Mouse (Mus musculus): ENCODE results near the gene Capzb. TPM values are rescaled to one million over a fixed set of nuclear protein-coding genes. Genes with fewer than 3 reads are reported as not detected.

Capzb gene
- total and polyA plus RNA-seq, 3 experiments = 86.4 to 388 (median 160) TPM

DNA sequence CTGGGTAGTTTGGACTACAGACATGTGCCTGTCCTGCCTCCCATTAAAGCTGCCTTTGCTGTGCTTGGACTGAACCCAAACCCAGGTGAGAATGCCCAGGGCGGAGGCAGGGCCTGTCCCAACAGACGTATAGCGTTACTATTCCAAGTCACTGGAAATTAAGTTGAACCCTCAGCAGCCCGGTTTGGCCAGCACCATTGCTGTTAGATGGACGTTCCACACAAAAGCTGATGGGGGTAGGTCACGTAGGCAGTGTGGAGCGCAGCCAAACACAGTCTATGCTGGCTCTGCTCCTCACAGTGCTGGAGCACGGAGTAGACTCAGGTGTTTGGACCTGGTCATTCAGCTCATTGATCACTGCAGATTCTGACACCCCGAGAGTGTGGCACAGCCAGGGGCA is 60.5 kb downstream of the Capzb start:
- Histone ChIP-seq H3K36me3 (replicated peaks in 1 of 2; ENCODE audit: control insufficient read depth in 1 of 2, insufficient read depth in 1 of 2, low read length in 1 of 2) (peaks cover 32 to 96% of the 10 kb centered on the region in 2 experiments), H3K4me2 (ENCODE audit: insufficient read depth, low read depth, poor library complexity, severe bottlenecking) (no peak overlapping the region), H3K79me2 (replicated peaks; ENCODE audit: control insufficient read depth, extremely low read depth, insufficient read depth, poor library complexity, severe bottlenecking) (peaks cover 5% of the 10 kb centered on the region; the same call in 1 of the 2 replicates), H3K4me3 (replicated peaks in 1 of 3; ENCODE audit: low read depth in 2 of 3, low read length in 2 of 3, poor library complexity in 1 of 3) (no peak overlapping the region), H3K27me3 (replicated peaks) (no peaks in the 10 kb centered on the region), H3K9ac (ENCODE audit: insufficient read depth, low read depth) (no peak overlapping the region), H3K27ac (ENCODE audit: insufficient read depth, low read depth) (no peak overlapping the region), H3K4me1 (ENCODE audit: control insufficient read depth in 1 of 2, insufficient read depth in 2 of 2) (peaks cover 12 to 21% of the 10 kb centered on the region in 2 experiments), H3K9me3 (replicated peaks; ENCODE audit: low read length) (no peaks in the 10 kb centered on the region)
- no peak for TF ChIP-seq NELFE (IDR thresholded peaks at IDR 0.05; ENCODE audit: low read depth, low read length)
- TF ChIP-seq MAZ (IDR thresholded peaks at IDR 0.05; ENCODE audit: low read depth, low read length) = no peak
- no peak for TF ChIP-seq MAFK (IDR thresholded peaks at IDR 0.05; ENCODE audit: insufficient replicate concordance, low read length)
- no peak for DNase-seq (ENCODE audit: extremely low read depth)
- in situ Hi-C loops (cut with MboI; ENCODE audit: low pct_ligation_motif_present, low pct_unique_long_range_greater_than_20kb, low sequenced_read_pairs) (loop anchor here (10.0 kb wide), 1 partner anchor 168 kb away; no protein-coding TSS in a partner anchor), dilution Hi-C loops (cut with MboI; ENCODE audit: extremely low pct_ligation_motif_present, extremely low pct_unique_long_range_greater_than_20kb, low sequenced_read_pairs) (no loop called here)

DNA sequence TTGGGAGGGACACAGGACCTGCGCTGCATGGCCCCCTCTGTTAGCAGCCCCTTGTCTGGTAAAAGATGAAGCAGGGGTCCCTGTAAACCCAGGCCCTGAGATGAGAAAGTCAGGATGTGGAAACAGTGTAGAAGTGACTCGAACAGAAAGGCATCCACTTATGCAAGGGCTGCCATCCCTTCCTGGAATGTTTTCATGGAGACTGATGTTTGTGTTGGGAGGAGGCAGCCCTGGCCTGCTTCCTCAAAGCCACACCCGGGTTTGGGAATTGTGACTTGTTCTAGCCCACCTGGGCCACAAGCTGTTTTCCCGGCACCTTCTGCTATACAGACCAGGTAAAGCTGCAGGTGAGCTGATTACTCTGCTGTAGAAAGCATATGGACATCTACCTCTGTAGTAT is 63.4 kb downstream of the Capzb start:
- Histone ChIP-seq H3K27me3 (replicated peaks) (no peaks in the 10 kb centered on the region), H3K79me2 (replicated peaks; ENCODE audit: control insufficient read depth, extremely low read depth, insufficient read depth, poor library complexity, severe bottlenecking) (peaks cover 5% of the 10 kb centered on the region; the same call in 1 of the 2 replicates), H3K9me3 (replicated peaks; ENCODE audit: low read length) (no peaks in the 10 kb centered on the region), H3K4me2 (ENCODE audit: insufficient read depth, low read depth, poor library complexity, severe bottlenecking) (no peak overlapping the region), H3K4me1 (ENCODE audit: control insufficient read depth in 1 of 2, insufficient read depth in 2 of 2) (peaks cover 27 to 42% of the 10 kb centered on the region in 2 experiments), H3K4me3 (replicated peaks in 1 of 3; ENCODE audit: low read depth in 2 of 3, low read length in 2 of 3, poor library complexity in 1 of 3) (no peak overlapping the region), H3K9ac (ENCODE audit: insufficient read depth, low read depth) (no peak overlapping the region), H3K27ac (ENCODE audit: insufficient read depth, low read depth) (no peak overlapping the region), H3K36me3 (replicated peaks in 1 of 2; ENCODE audit: control insufficient read depth in 1 of 2, insufficient read depth in 1 of 2, low read length in 1 of 2) (peaks cover 48 to 92% of the 10 kb centered on the region in 2 experiments)
- in situ Hi-C loops (cut with MboI; ENCODE audit: low pct_ligation_motif_present, low pct_unique_long_range_greater_than_20kb, low sequenced_read_pairs) = loop anchor here (10.0 kb wide), 1 partner anchor 171 kb away; no protein-coding TSS in a partner anchor
- TF ChIP-seq EP300 (IDR thresholded peaks at IDR 0.05; ENCODE audit: low read length) = no peak
- no peak for TF ChIP-seq MAZ (IDR thresholded peaks at IDR 0.05; ENCODE audit: low read depth, low read length)
- TF ChIP-seq MAX (IDR thresholded peaks at IDR 0.05; ENCODE audit: low read length) = no peak
- no peak for TF ChIP-seq SIN3A (IDR thresholded peaks at IDR 0.05; ENCODE audit: low read length)
- TF ChIP-seq MYC (IDR thresholded peaks at IDR 0.05; ENCODE audit: low read depth, low read length) = no peak
- no peak for TF ChIP-seq GABPA (IDR thresholded peaks at IDR 0.05; ENCODE audit: insufficient replicate concordance, low read depth, low read length)
- TF ChIP-seq TCF12 (IDR thresholded peaks at IDR 0.05; ENCODE audit: low read depth, low read length) = no peak
- no peak for TF ChIP-seq HCFC1 (IDR thresholded peaks at IDR 0.05; ENCODE audit: low read depth, low read length)
- no peak for TF ChIP-seq CTCF (conservative IDR thresholded peaks at IDR 0.05 in 1 of 2, IDR thresholded peaks at IDR 0.05 in 1 of 2; ENCODE audit: low read depth in 2 of 2, low read length in 2 of 2)
- no peak for TF ChIP-seq CHD2 (IDR thresholded peaks at IDR 0.05; ENCODE audit: low read length)
- TF ChIP-seq USF2 (conservative IDR thresholded peaks at IDR 0.05; ENCODE audit: low read depth, low read length) = no peak
- TF ChIP-seq E2F4 (IDR thresholded peaks at IDR 0.05; ENCODE audit: insufficient replicate concordance, low read depth, low read length) = no peak
- TF ChIP-seq MEF2A (IDR thresholded peaks at IDR 0.05; ENCODE audit: borderline replicate concordance, low read depth, low read length) = no peak
- dilution Hi-C loops (cut with MboI; ENCODE audit: extremely low pct_ligation_motif_present, extremely low pct_unique_long_range_greater_than_20kb, low sequenced_read_pairs) = no loop called here
- DNase-seq (ENCODE audit: extremely low read depth) = no peak
